Mouse (Mus musculus) spleen, adult 12 weeks (tissue): ENCODE data around the gene Epsti1.

Experiments used
- DNase-seq: peaks from one replicate; pipeline ENCODE4 v3.0.0; 2022; ENCODE audit warnings: low spot score

Gene Epsti1

GRCm38 (mm10) chr14:77923076-77923865, 19.2 kb downstream of the Epsti1 start:
- no peak for DNase-seq

GRCm38 (mm10) chr14:77925414-77925813, 21.4 kb downstream of the Epsti1 start:
- DNase-seq: no peak

- DNase-seq: no peak
Observed at GRCm38 (mm10) chr14:77926718-77927117, 22.7 kb downstream of the Epsti1 start.

- peak; percentile 42 for DNase-seq
Observed at GRCm38 (mm10) chr14:77928021-77928420, 24.0 kb downstream of the Epsti1 start.

- DNase-seq: no peak
Observed at GRCm38 (mm10) chr14:77928653-77929052, 24.6 kb downstream of the Epsti1 start.

- no peak for DNase-seq
Observed at GRCm38 (mm10) chr14:77929139-77929678, 25.2 kb downstream of the Epsti1 start.

GRCm38 (mm10) chr14:77932150-77933047, 28.4 kb downstream of the Epsti1 start:
- DNase-seq: no peak

GRCm38 (mm10) chr14:77933243-77933642, 29.2 kb downstream of the Epsti1 start:
- DNase-seq: no peak

GRCm38 (mm10) chr14:77934431-77934830, 30.4 kb downstream of the Epsti1 start:
- DNase-seq: no peak

- DNase-seq: no peak
Observed at GRCm38 (mm10) chr14:77941105-77941504, 37.1 kb downstream of the Epsti1 start.

GRCm38 (mm10) chr14:77942235-77942634, 38.2 kb downstream of the Epsti1 start:
- DNase-seq: no peak

- DNase-seq: no peak
Observed at GRCm38 (mm10) chr14:77942793-77943558, 38.9 kb downstream of the Epsti1 start.

- DNase-seq: no peak
Observed at GRCm38 (mm10) chr14:77961741-77962140, 57.7 kb downstream of the Epsti1 start.

GRCm38 (mm10) chr14:77963525-77963924, 59.5 kb downstream of the Epsti1 start:
- no peak for DNase-seq

GRCm38 (mm10) chr14:77971355-77971754, 67.3 kb downstream of the Epsti1 start:
- DNase-seq: no peak

- no peak for DNase-seq
Observed at GRCm38 (mm10) chr14:77974221-77974620, 70.2 kb downstream of the Epsti1 start.

- no peak for DNase-seq
Observed at GRCm38 (mm10) chr14:77975702-77976101, 71.7 kb downstream of the Epsti1 start.

GRCm38 (mm10) chr14:77981516-77981915, 77.5 kb downstream of the Epsti1 start:
- no peak for DNase-seq

- DNase-seq: no peak
Observed at GRCm38 (mm10) chr14:77997731-77998130, 93.7 kb downstream of the Epsti1 start.

GRCm38 (mm10) chr14:78004486-78004885, 100.4 kb downstream of the Epsti1 start:
- DNase-seq: no peak

- no peak for DNase-seq
Observed at GRCm38 (mm10) chr14:78008019-78008418, 104.0 kb downstream of the Epsti1 start.

- no peak for DNase-seq
Observed at GRCm38 (mm10) chr14:78011808-78012207, 107.8 kb downstream of the Epsti1 start.
